Mouse (Mus musculus): ENCODE data around the gene Lztfl1. TPM values are rescaled to one million over a fixed set of nuclear protein-coding genes. Genes with fewer than 3 reads are reported as not detected.
A peak's percentile ranks its signal among the peaks of the same experiment; 100 is the strongest.
"Not testable (repeated sequence)": the region's sequence is repeated elsewhere in the genome, so short reads cannot be mapped to it uniquely, and the experiment has no call there.

The Lztfl1 gene
- polyA plus RNA-seq, 1 experiment from 2014 or later = 143 TPM

DNA sequence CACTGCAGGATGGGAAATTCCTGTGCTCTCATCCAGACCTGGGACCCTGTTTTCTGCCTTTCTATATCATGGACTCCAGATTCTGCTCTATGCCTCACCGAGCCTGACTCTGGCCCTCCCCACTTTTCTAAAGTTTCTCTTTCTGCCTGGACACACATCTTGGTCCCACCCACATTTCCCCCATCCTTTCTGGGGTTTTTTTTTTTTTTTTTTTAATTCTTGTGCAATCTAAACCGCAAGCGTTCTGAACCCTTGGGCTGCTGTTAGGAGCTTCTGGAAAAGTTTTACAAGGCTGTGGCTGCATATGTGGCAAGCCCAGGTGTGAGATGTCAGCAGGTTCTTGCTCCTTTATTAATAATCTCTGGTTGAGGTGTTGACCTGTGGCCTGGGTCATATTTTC is 33.8 kb downstream of the Lztfl1 start:
- no peak for DNase-seq (ENCODE audit: low spot score)

DNA sequence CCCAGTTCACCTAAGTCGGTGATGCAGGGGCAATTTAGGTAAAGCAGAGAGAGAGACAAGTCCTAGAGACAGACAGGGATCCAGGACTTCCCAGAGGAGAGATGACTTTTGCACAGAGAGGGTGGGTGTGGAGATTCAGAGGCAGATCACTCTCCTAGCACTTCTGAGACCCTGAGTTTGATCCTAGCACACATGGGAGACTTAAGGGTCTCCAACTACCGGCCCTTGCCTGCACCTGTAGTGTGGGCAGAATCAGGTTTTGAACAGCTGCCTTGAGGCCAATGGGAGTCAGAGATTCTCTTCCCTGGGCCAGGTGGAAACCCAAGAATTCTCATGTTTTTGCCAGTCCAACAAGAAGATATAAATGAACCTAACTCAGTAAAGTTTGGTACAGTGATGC is 38.3 kb downstream of the Lztfl1 start:
- no peak for DNase-seq (ENCODE audit: low spot score)

- peak; percentile 5 for DNase-seq (ENCODE audit: low spot score)
Measured at GRCm38 (mm10) chr9:123678327-123679105, 39.0 kb downstream of the Lztfl1 start, which contains the start of the genes Ccr9 and Slc6a20a. Ccr9 (plus strand) TSS chr9:123678439. Slc6a20a (minus strand) TSS chr9:123678885.

DNA sequence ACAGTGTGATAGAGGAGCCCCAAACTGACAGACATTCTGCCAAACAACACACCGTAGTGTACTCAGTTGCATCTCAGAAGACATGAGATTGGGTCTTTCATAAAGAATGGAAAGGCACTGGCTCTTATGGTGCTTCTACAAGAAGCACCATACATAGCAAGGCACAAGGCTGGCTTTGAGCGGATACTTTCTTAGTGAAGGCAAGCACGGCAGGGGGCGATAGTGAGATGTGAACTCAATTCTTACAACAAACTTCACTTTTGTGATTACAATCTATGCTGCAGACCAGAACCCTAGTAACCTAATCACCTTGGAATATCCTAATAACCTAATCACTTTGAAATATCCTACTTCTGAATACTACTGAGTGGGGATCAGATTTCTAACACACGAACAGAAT is 51.9 kb downstream of the Lztfl1 start:
- peak; percentile 85 for DNase-seq (ENCODE audit: low spot score)

GRCm38 (mm10) chr9:123659986-123660676 is 57.4 kb downstream of the Lztfl1 start:
- not testable (repeated sequence) for DNase-seq (ENCODE audit: low spot score)

- no peak for DNase-seq (ENCODE audit: low spot score)
Measured at GRCm38 (mm10) chr9:123658981-123659380, 58.5 kb downstream of the Lztfl1 start.

DNA sequence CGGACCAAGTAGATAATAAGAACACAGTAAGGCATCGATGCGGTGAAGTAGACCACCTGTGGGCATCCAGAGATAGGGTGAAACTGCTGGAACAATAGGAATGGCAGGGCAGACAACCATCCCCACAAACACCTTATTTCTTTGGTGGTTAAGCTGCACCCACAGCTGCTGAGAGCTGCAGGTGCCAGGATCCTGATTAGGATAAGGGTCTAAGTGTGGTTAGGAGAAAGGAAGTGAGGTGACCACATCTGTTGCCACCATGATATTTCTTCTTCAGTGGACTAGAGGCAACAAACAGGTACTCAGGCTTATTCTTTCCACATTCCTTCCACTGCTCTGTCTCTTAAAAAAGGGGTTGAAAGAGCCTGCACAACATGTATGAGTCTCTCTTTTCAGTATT is 60.0 kb downstream of the Lztfl1 start:
- peak; percentile 57 for DNase-seq (ENCODE audit: low spot score)

- no peak for DNase-seq (ENCODE audit: low spot score)
Measured at GRCm38 (mm10) chr9:123651369-123651768, 66.1 kb downstream of the Lztfl1 start.

DNA sequence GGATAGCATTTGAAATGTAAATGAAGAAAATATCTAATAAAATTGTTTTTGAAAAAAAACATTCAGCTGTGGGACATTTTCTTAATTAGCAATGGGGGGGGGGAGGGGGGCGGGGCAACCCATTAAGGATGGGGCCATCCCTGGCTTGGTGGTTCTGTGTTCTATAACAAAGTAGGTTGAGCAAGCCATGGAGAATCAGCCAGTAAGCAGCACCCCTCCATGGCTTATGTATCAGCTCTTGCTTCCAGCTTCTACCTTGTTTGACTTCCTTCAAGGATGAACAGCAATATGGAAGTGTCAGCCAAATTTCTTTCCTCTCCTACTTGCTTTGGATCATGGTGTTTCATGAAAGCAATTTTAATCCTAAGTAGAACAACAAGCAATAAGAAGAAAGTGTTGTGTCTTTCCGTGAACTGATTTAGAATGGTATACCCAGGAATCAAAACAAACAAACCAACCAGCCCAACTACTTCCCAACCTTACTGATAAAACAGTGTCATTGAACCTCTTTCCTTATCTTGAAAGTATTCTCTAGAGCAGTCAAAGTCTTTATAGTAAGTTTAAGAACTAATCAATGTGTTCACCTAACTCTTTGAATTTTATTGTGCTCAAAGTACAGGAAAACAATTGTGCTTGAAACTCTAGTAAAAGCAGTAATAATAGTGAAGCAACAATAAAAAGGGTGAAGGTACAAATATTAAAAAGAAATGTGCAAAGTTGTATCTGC is 67.5 kb downstream of the Lztfl1 start:
- DNase-seq (ENCODE audit: low spot score) = no peak

Other genes with a start within 250 kb of the Lztfl1 start
- gene Limd1, start 239.0 kb downstream of the Lztfl1 start, polyA plus RNA-seq (2015; fragmentation: Nextera tagmentation; extraction: Ambion mirVana) = 33.6 and 33.7 TPM in 2 replicates
- 46.7 and 47.3 TPM in 2 replicates for gene Sacm1l, start 187.9 kb downstream of the Lztfl1 start, polyA plus RNA-seq (2015; fragmentation: Nextera tagmentation; extraction: Ambion mirVana)
- 0.12 and 0.13 TPM in 2 replicates for gene Slc6a20b, start 85.1 kb downstream of the Lztfl1 start, polyA plus RNA-seq (2015; fragmentation: Nextera tagmentation; extraction: Ambion mirVana)
- gene Ccr9, start 39.3 kb downstream of the Lztfl1 start, polyA plus RNA-seq (2015; fragmentation: Nextera tagmentation; extraction: Ambion mirVana) = 438 and 524 TPM in 2 replicates
- 0.86 and 1.4 TPM in 2 replicates for gene Slc6a20a, start 38.8 kb downstream of the Lztfl1 start, polyA plus RNA-seq (2015; fragmentation: Nextera tagmentation; extraction: Ambion mirVana)
- gene Cxcr6, start 88.8 kb upstream of the Lztfl1 start, polyA plus RNA-seq (2015; fragmentation: Nextera tagmentation; extraction: Ambion mirVana) = 17.4 and 17.8 TPM in 2 replicates
- 5.6 and 10.3 TPM in 2 replicates for gene Fyco1, start 134.2 kb upstream of the Lztfl1 start, polyA plus RNA-seq (2015; fragmentation: Nextera tagmentation; extraction: Ambion mirVana)
- gene Xcr1, start 144.3 kb upstream of the Lztfl1 start, polyA plus RNA-seq (2015; fragmentation: Nextera tagmentation; extraction: Ambion mirVana) = 0.75 and 1.0 TPM in 2 replicates

Data from thymus, postnatal 0 days (tissue).